ENCODE assay signal across 8 mouse cellular contexts in genomic region chr1:164898846-164899351, GRCm38 (mm10). TPM values are rescaled to one million over a fixed set of nuclear protein-coding genes. Genes with fewer than 3 reads are reported as not detected.
DNase-seq lines count a peak whose midpoint lies in the region; ATAC-seq and TF ChIP-seq lines count a peak whose summit lies in the region.

No protein-coding gene starts in this region.

- in situ Hi-C loops in ES-E14 (cut with MboI; ENCODE audit: low sequenced_read_pairs in 2 of 2, unreplicated experiment in 2 of 2) = no loop called here

- TF ChIP-seq CTCF in lung, embryonic 14.5 days (IDR thresholded peaks at IDR 0.05; ENCODE audit: low read depth) = peak; percentile 71

- peak overlapping the region; percentile 57 for H3K9ac ChIP-seq in ES-E14 (ENCODE audit: insufficient read depth, low read depth, low read length, poor library complexity, severe bottlenecking)
- H3K9ac ChIP-seq in lung, embryonic 14.5 days = peak overlapping the region; percentile 42

- no peak overlapping the region for H3K27ac ChIP-seq in ES-E14 (ENCODE audit: insufficient read depth, low read depth, low read length, poor library complexity, severe bottlenecking)
- no peak overlapping the region for H3K27ac ChIP-seq in lung, embryonic 14.5 days (ENCODE audit: low read depth)

- WGBS in lung, embryonic 14.5 days = 1% methylated on average over 22 of the region's 22 CpGs

- DNase-seq in ES-E14 (ENCODE audit: low read depth, low spot score) = no peak
- peak; percentile 93 for DNase-seq in cerebellum, adult 11-12 months
- DNase-seq in forelimb bud, embryonic 11.5 days (ENCODE audit: low read depth, low spot score) = peak; percentile 68
- peak; percentile 83 for DNase-seq in heart, postnatal 4 days
- DNase-seq in layer of hippocampus, adult 8-10 months (ENCODE audit: low spot score in 2 of 2) = peak; percentile 78 to 85
- DNase-seq in lung, embryonic 14.5 days = peak; percentile 86
- DNase-seq in ovary, postnatal 10 days (ENCODE audit: low spot score) = peak; percentile 46
- peak; percentile 51 to 69 for DNase-seq in thymus, postnatal 10 days (ENCODE audit: low spot score in 2 of 2)

- no peaks in the 10 kb centered on the region for H3K9me3 ChIP-seq in ES-E14 (ENCODE audit: control insufficient read depth, insufficient read depth, low read depth, low read length)
- no peaks in the 10 kb centered on the region for H3K9me3 ChIP-seq in lung, embryonic 14.5 days (ENCODE audit: low read depth, low read length)

- peak overlapping the region; percentile 63 to 71 for H3K4me3 ChIP-seq in ES-E14 (ENCODE audit: insufficient read depth in 1 of 2, low read depth in 1 of 2, low read length in 2 of 2, poor library complexity in 1 of 2, severe bottlenecking in 1 of 2)
- peak overlapping the region; percentile 42 for H3K4me3 ChIP-seq in lung, embryonic 14.5 days (ENCODE audit: low read depth, low read length)

- H3K4me1 ChIP-seq in ES-E14 (ENCODE audit: control insufficient read depth in 2 of 2, insufficient read depth in 2 of 2, low read length in 2 of 2, poor library complexity in 1 of 2) = 0 out of 4 replicates have a peak, but pooled peaks cover 0 to 4% of the 10 kb centered on the region in 2 experiments
- 0 out of 2 replicates have a peak, but pooled peaks cover 2% of the 10 kb centered on the region for H3K4me1 ChIP-seq in lung, embryonic 14.5 days (ENCODE audit: insufficient read depth)

- H3K36me3 ChIP-seq in ES-E14 (ENCODE audit: control insufficient read depth, insufficient read depth, low read length, poor library complexity, severe bottlenecking) = no peaks in the 10 kb centered on the region
- H3K36me3 ChIP-seq in lung, embryonic 14.5 days (ENCODE audit: insufficient read depth) = no peaks in the 10 kb centered on the region

- no peaks in the 10 kb centered on the region for H3K27me3 ChIP-seq in lung, embryonic 14.5 days (ENCODE audit: insufficient read depth, low read length)

- H3K4me2 ChIP-seq in lung, embryonic 14.5 days = peak overlapping the region; percentile 86

- peak; percentile 94 for ATAC-seq in lung, embryonic 14.5 days (ENCODE audit: insufficient read depth)

TF ChIP-seq in ES-E14, 5 proteins besides CTCF, POLR2A, EP300 and RAD21:
- TF ChIP-seq ZNF384 (IDR thresholded peaks at IDR 0.05; ENCODE audit: low read depth, low read length) = no peak
- TF ChIP-seq ZC3H11A (IDR thresholded peaks at IDR 0.05; ENCODE audit: borderline replicate concordance, low read depth, low read length) = 0 out of 2 replicates have a peak, but pooled peaks have one; percentile 3

RNA-seq across cellular contexts. Expression of gene Xcl1, which starts 36.4 kb away (rescaled TPM):
- not detected in 2 replicates for total RNA-seq in ES-E14 (2012; rRNA removed)
- total RNA-seq in heart, postnatal 4 days (2021) = not detected
- under 1 TPM in 1 of 4 experiments, not detected in 3; 0.93 TPM for total RNA-seq in layer of hippocampus, adult 8-10 months (2022)
- polyA plus RNA-seq in lung, embryonic 14.5 days (2014; fragmentation: Nextera tagmentation; extraction: Ambion mirVana) = not detected in 2 replicates
